Mouse (Mus musculus) adrenal gland (tissue): ENCODE results near the gene Rapgef5.

Source experiments
- intact Hi-C: fragments of 180-260 bp; cut with DNase I; formaldehyde crosslinking; loops from one replicate; pipeline ENCODE4 v1.15.1; 2025

The Rapgef5 gene

DNA sequence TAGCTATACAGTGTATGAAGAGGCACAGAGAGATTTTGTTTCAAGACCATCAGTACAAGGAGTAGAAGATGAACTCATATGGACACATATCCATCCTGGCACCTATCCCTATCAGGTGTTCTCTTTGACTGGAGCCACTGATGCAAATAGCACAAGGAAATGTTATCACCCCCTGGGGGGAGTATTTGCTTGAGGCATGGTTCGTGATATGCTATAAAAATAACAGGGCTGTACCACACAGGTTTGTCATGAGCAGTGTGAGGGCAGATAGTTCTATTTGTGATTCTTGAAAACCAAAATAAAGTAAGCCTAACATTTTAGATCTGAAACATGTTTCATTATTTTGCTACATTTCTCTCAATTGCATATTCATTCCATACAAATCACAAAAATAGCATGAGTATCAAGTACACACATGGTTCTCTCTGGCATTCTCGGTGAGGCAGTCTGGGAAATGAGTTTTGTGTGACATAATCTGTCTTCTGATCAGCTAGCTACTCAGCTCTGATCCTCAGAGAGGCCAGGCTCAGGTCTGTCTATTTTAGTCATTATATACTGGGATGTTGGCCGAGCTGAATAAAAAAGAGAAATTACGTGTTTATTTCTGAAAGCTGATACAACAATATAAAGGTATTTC is 12.3 kb downstream of the Rapgef5 start:
- intact Hi-C loops: no loop called here

DNA sequence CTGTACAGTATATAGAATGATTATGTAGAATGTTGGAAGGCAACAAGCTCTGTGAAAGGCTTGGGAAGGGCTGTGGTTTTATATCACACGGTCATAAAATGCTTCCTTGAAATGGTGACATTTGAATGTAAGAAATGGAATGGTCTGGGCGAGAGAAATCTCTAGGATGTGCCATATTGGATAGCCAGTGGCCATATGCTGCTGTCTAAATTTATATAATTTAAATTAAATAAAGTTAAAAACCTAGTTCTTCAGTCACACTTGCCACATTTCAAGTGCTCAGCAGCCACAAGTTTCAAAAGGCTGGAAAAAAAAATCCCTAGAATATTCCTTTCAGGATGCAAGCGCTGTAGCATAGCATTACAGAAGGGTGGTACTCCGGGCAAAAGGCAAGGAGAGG is 14.8 kb downstream of the Rapgef5 start:
- intact Hi-C loops: no loop called here

DNA sequence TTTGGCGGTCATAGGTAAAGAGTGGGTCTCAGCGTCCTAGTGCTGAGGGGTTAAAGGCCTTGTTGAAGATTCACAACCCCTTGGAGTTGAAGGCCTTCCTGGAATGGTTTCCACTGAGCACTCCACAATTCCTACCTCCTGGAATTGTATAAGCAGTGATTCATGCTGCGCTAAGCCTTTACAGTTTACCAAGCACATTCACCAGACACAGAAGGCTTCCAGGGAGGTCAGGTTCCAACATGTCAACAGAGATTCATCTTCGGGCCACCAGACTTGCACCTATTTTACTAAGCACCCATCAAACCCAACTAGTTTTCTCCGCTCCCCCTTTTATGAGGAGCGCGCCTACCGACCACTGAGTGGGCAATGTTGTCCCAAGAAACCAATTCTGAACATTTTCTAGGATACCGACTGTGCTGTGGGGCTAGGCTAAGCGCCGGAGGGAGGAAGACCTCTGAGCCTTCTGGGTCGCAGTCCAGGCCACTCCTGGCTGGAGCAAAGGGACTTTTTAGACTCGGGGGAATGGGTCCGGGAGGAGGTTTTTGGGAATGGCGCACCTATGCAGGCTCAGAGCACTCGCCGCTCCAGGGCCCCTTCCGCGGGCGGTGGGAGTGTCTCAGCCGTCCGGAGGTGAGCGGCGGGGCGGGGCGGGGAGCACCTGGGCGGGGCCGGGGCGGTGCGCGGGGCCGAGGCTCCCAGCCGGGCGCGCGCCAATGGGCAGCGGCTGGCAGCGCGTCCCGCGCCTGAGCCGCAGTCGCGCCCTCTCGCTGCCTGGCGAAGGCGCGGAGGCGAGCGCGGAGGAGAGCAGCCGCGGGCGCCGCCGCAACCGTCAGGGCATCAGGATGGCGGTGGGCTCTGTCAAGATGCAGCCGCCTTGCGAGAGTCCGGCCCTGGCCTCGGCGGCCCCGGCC is 17.2 kb downstream of the Rapgef5 start:
- intact Hi-C loops: no loop called here

DNA sequence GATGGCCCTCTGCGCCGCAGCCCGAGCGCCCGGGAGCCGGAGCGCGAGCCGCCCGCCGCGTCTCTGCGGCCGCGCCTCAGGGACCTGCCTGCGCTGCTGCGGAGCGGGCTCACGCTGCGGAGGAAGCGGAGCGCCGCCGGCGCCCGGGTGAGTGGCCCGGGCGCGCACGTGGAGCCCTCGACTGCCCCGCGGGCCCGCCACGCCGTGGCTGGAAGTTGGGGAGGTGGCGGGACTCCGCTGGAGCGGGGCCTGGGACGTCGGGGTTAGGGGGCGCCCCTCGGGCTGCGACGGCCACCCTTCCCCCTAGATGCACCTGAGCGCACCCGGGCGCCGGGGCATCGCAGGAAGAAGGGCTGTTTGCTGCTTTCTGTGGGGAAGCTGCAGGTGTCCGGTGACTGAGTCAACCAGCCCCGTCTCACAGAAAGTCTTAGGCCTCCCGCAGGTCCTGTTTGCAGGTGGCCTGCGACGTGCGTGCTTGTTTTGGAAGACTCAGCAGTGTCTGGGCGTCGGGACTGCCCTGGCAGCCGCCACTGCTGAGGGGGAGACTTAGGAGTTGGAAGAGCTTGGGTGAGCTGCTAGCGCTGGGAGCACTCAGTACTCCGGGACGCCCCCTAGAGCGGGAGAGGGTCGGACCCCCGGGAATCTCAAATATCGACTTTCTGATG is 17.9 kb downstream of the Rapgef5 start:
- intact Hi-C loops: no loop called here

DNA sequence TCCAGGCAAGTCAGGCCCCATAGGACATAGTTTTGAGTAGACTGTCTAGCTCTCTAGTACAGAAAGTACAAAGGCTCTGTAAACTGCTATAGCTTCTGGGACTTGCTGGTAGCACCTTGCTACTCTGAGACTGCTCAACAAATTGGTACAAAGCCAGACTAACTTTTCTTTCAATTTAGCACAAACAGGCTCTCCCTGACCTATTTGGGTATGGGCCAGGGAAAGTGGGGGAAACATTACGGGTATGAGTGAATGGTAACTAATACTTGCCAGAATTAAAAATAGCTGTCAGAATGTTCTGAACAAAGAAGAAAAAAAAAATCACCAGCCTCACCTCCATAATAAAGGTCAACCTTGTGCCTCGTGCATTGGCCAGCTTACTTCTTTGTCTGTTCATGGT is 24.1 kb downstream of the Rapgef5 start:
- intact Hi-C loops: no loop called here

DNA sequence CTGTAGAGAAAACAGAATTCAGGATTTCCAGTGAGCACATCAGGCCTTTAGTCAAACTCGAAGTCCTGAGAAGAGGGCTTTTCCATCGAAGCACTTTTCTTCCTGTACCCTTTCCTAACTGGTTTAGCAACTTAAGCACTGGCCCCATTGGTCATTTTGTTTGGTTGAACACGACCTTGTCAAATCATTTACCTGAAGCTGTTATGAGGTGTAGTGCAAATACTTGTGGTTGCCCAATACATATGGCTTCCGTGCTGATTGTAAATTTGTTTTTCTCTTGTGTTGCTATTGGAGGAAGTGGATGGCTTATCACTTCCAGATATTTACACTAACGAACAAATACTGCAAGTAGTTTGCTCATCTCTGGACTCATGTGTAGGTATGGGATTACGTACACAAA is 29.0 kb downstream of the Rapgef5 start:
- intact Hi-C loops: no loop called here

DNA sequence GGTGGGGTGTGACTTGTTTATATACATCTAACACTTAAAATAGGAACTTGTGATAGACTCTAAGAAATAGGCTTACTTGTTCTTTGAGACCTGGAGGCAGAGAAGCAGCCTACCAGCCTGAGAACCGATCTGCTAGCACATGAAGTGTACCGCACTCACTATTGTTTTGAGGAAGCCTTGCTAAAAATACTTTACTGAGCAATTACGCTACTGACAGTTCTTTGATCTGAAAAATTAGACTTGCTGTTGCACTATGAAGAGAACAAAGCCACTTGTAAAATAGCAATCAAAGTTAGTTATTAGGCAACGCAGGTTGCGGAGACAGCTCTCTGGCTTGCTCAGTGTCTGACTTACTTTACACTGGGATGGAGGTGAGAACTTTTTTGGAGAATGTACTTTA is 37.1 kb downstream of the Rapgef5 start:
- intact Hi-C loops: no loop called here

DNA sequence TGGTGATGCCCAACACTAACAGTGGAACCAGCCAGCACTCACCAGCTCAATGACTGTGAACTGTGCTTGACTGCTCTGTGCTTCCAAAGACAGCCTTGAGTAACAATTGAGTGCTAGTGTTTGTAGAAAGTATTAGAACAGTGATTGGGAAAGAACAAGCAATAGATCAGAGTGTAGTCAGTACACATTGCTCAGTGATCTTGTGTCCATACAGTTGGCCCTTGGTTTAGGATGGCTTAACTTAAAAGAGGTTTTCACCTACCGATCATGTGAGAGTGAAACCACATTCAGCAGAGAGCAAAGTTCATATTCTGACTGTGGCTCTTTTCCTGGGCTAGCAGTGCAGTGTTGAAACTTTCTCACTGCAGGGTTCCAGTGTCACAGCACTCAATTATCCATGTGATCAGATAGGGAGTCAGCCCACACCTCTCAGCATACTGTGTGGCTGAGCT is 38.4 kb downstream of the Rapgef5 start:
- intact Hi-C loops: no loop called here

DNA sequence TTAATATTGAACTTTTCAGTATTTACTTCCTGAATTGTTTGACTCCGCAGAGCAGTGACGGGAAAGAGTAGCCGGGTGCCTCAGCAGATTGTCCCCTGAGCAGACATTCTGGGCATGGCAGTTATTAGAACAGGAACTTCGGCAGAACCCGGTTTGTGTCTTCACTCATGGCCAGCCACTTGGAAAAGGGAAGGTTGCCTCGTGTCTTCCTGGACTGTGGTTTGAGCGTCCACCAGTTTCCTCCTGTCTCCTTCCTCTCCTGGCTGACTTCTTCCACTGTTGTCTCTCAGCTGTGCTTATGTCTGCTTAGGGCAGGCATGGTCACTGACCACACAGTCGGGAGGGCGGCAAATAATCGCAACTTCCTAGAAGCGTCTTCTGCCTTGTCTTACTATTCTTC is 44.2 kb downstream of the Rapgef5 start:
- intact Hi-C loops: no loop called here

DNA sequence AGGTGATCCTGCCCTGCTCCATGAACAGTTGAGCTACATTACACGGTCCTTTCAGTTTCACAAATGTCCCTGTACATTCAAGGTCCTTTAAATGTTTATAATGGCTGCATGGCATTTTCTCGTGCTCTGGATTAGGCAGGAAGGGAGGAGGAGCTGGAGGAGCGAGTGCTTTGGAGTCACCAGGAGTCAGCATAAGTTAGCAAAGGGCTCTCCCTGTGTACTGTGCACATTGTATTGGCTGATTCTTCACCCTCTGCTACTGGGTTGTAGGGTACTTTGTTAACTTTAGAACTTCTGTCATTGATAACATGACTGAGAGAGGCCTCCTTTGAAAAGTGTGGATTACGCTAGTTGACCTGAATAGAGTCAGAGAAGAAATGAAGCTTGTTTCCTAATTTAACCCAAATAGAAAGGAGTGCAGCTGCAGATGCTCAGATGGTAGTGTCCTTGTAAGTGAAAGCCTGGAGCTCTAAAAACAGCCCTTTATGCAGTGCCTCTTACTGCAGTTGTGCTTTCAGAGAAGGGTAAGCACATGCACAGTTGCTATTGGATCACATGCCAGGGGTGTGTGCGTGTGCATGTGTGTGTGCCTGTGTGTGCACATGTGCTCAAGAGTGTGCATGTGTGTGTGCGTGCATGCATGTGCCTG is 45.3 kb downstream of the Rapgef5 start:
- intact Hi-C loops: no loop called here

DNA sequence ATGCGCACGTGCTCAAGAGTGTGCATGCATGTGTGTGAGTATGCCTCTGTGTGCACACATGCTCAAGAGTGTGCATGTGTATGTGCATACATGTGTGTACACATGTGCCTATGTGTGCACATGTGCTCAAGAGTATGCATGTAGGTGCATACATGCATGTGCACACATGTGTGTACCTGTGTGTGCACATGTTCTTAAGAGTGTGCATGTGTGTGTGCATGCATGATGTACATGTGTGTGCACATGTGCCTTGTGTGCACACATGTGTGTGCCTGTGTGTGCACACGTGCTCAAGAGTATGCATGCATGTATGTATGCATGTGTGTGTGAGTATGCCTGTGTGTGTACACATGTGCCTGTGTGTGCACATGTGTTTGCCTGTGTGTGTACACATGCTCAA is 45.8 kb downstream of the Rapgef5 start:
- intact Hi-C loops: no loop called here

DNA sequence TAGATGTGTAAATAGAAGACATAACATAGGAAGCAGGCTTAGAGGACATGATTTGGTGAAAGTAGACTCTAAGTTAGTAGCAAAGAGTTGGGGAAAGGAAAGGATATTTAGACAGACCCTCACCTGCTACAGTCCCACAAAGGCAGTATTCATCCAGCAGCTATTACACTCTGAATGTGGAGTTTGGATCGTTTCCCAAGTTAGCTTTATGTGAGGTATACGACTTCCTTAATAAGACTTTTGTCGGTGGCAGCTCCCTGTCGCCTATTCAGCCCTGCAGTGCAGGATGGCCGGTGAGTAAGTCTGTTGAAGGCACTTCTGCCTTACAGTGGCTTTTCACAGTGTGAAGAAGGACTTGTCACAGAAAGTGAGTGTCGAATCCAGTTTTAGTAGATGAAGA is 47.6 kb downstream of the Rapgef5 start:
- intact Hi-C loops: no loop called here

DNA sequence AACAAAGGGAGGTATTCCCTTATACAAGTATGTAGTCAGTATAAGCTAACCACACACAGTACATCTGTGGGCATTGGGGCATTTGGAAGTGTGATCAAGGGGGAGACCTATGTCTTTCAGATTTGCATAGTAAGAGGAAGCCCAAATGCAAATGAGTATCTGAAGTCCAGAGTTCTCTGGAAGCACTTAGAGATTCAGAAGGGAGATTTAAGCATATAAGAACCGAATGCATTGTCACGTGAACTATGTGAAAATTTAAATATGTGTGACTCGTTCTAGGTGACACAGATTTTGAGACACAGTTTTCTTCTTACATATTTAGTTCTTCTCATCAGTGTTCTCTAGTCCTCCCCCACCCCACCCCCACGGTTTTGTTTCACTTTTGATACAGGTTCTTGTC is 50.0 kb downstream of the Rapgef5 start:
- intact Hi-C loops: no loop called here

DNA sequence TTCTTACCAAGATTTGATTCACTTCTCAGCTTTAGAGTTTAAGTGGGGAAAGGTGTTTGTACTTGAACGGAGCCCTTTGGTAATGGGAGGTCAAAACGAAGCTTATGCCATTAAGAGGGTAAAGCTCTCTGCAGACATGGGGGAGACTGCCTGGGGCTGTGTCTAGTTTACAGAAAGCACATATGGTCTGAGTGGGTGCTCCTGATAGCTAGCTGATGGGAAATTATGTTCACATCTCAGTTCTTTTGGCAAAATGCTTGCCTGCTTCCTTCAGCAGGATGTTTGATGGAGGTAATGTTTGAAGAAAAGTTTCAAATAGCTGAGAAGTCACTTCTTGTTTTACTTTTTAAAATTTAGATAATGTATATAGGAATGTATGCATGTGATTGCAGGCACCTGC is 53.4 kb downstream of the Rapgef5 start:
- intact Hi-C loops: no loop called here

DNA sequence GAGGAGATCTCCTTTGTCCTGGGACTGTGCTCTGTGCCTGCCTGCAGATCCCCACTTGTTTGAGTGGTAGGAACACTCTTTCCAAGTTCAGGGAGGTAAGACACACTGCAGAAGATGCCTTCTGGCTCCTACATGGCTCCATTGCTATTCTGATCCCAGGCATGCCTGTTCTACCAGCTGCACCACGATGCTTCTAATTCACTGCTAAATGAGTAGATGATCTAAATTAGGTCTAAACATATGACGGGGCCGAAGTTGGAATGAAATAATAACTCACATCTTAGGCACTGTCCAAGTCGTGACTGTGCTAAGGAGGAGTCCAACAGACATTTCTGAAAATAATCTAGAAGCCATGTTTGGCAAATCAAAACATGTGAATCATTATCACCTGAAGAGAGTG is 68.0 kb downstream of the Rapgef5 start:
- intact Hi-C loops: loop anchor here (5.0 kb wide), 1 partner anchor 177 kb away; no protein-coding TSS in a partner anchor

DNA sequence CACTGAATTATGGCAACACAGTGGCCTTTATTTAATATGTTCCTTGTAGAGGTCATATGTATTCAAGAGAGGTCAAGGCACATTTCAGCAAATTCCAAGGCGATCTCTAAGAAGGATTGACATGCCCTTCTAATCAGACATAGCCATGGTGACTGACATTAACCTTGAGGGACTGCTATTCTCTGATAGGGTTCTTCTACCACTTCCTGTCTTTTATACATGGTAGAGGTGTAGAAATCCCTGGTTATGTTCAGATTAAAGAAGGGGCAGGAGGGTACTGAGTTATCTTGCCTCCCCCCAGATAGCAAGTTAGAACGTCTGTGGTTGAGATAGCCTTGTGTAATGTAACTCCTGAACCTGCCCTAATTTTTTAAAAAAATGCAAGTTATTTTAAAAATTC is 69.1 kb downstream of the Rapgef5 start:
- intact Hi-C loops: loop anchor here (5.0 kb wide), 1 partner anchor 198 kb away; no protein-coding TSS in a partner anchor

DNA sequence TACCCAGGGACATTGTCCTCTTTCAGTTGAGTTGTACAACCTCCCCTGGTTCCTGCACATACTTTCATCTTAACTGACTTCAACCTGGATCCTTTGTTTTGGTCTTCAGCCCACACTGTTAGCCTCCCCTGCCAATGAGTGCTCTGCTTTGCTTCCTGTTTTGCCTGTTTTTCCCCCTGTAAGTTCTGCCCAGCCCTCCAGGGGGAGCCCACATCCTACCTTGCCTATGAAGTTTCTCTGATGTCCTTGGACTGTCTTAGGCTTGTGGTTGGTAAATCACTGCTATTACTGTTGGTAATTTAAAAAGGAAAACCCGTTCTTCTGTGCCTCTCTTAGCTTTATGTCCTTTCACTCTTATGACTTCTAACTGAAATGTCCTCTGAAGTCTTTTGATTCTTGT is 69.8 kb downstream of the Rapgef5 start:
- intact Hi-C loops: loop anchor here (1.0 to 5.0 kb wide), 2 partner anchors 178 to 199 kb away; no protein-coding TSS in a partner anchor

DNA sequence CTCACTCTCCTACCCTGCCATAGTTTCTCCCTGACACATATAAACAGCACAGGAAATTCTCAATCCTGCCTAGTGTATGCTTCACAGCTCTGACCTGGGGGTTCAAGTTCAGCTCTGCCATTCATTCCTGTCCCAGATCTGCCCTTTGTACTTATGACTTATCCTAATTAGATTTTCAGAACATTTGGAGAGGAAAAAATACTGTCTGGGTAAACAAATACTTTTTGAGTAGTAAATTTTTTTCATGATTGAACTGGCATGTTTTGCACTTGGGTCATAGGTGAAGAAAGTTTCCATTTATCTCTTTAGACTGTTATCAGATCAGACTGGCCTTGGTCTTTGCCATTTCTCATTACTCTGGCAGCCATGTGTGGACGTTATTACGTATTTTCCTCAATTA is 72.9 kb downstream of the Rapgef5 start:
- intact Hi-C loops: loop anchor here (5.0 kb wide), 1 partner anchor 202 kb away; no protein-coding TSS in a partner anchor

DNA sequence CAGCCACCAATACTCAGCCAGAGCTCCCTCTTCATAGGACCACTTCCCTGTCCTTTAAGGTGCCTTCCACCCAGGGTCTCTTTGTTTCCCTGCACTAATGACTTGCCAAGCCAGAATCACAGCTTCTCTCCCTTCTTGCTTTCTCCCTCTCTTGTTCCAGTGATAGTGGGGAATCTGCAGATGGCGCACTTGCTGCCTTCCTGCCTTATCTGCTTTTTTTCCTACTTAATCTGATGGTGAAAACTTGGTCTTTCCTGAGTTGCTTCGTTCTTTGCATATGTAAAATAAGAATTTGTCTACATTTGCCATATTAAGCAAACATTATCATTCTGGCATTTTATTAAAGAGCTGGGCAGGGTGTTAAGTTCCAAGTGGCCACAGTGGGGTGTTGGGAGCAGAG is 75.7 kb downstream of the Rapgef5 start:
- intact Hi-C loops: no loop called here

DNA sequence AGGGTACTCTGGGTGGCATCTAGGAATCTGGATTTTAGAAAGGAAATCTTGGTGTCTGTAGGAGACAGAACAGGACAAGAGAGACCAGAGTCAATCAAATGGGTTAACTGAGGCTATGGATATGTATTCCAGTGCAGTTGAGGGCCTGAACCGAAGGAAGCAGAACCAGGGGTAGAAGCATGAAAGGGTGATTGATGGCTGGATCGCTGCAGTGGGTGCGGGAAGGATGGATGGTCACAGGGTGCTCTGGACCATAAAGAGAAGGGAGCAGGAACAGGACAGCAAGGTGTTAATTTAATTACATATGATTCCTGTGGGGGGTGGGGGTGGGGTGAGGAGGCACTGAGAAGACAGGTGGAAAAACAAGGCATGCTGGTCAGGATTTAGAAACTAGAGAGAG is 76.3 kb downstream of the Rapgef5 start:
- intact Hi-C loops: no loop called here

DNA sequence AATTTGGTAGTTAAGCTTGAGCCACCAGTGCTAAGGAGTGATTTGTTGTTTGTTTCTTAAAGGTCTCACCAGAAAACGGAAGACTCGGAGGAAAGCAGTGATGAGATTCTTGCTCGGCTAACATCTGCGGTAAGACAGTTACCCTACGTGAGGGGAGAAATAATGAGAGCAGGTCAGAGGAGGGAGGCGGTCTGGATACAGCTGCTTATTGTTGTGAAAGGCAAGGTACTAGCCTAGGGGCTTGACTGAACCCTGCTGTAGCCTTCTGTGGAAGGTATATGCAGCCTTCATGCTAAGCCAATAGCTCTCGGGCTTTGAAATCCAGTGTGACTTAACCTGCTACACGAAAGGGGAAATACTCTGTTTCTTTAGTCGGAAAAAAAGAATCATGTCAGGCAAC is 78.9 kb downstream of the Rapgef5 start:
- intact Hi-C loops: no loop called here

DNA sequence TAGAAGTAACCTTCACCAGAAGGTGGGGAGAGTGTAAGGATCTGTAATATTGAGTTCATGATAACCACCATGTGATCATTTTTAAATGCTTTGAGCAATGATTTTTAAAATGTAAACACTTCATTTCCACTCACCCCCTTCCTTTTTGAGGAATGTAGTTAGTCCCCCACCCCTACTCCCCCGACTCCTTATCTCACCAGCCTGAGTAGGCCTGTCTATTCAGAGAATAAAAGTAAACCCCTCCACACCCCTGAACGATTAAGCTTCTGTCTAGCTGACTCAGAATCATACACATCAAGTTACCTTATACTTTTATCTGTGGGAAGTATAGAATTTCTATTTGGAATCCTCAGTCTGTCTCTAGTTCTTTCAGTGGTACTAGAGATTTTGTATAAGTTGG is 81.9 kb downstream of the Rapgef5 start:
- intact Hi-C loops: no loop called here
